Mouse (Mus musculus) adrenal gland, adult (tissue): ENCODE data around the gene Lif.

ENCODE experiments used
- DNase-seq, 2 experiments: peaks; one replicate each; pipeline ENCODE4 v3.0.0; 2022 to 2023; ENCODE audit warnings: low spot score in 1 of 2; ENCODE audit not compliant: inconsistent age in 2 of 2

The Lif gene

GRCm38 (mm10) chr11:4260463-4261187, 3.3 kb downstream of the Lif start:
- DNase-seq: peak; percentile 34 to 64

DNA sequence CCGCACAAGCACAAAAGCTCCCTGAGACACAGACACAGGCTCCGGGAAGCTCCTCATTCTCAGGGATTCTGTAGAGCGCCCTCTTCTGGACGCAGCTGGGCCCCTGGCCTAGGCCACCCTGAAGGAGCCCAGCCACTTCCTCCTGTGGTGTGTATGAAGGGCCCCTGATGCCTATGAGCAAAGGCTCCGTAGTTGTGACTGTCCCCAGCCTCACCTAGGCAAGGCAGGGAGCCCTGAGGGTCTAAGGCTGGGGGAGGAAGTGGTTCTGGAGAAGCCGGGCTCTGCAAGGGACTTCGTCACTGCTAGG, 3.8 kb downstream of the Lif start:
- DNase-seq: peak; percentile 62 to 78

- no peak for DNase-seq
Observed at GRCm38 (mm10) chr11:4261969-4262368, 4.6 kb downstream of the Lif start.

DNA sequence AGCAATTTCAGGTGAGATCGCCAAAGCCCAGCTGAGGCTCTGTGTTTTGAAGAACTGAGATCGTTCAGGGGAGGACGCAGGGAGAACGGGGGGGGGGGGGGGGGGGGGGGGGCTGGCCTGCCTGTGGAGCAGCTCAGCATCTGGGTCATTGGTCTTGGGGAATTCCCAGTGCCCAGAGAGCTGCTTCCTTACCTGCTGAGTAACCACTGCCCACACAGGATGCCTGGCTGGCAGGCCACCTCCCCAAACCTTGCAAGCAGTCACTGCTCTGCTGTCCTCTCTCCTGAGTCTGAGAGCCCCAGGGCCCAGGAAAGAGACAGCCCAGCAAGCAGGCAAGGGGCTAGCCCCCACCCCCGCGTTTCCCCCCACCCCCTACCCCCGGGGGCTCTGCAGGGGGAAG, 5.5 kb downstream of the Lif start:
- DNase-seq: no peak

DNA sequence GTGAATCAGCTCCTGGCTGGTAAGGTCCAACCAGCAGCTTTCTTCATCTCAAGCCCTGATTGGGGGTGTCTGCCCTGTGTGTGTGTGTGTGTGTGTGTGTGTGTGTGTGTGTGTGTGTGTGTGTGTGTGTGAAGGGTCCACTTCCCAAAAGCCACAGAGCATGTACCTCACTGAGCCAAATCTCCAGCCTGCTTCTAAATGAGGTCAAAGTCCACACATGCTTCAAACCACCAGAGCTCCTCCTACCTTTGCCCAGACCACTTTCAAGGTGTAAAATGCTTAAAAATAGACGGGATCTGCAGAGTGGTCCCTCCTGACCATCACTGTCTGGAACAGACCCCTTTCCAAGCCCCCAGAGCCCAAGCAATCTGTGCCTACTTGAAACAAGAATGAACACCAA, 5.9 kb downstream of the Lif start:
- DNase-seq: no peak

GRCm38 (mm10) chr11:4264066-4264465, 6.7 kb downstream of the Lif start:
- no peak for DNase-seq

DNA sequence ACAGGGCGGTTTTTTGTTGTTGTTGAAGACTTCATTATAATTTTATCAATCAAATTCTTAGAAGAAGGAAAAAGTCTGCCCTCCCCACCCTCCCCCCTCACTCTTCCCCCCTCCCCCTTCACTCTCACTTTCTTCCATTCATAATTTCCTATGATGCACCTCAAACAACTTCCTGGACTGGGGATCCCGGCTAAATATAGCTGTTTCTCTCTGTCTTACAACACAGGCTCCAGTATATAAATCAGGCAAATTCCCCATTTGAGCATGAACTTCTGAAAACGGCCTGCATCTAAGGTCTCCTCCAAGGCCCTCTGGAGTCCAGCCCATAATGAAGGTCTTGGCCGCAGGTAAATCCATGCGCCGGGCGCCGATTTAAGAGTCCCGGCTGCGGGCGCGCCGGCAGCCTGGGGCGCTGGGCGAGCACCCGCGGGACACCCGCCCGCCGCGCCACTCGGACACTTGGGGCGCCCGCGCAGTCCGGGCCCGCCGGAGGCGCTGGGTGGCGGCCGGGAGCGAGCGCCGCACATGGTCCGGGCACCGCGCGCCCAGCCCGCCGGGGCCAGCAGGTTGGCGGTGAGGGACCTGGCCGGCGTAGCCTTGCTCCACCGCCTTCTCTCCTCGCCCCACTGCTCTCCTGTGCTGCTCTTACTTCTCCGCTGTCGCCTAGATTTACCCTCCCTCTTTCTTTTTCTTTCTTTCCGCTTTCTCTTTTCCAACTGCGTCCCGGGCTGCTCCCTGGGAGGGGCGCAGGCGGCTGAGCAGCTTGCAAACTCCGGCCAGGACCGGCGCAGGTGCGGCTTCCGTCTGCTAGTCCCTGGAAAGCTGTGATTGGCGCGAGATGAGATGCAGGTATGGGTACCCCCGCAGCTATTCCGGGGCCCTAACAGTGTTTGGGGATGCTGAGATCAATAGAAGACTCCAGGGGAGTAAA, 9.2 kb downstream of the Lif start:
- DNase-seq: peak; percentile 75 to 87

DNA sequence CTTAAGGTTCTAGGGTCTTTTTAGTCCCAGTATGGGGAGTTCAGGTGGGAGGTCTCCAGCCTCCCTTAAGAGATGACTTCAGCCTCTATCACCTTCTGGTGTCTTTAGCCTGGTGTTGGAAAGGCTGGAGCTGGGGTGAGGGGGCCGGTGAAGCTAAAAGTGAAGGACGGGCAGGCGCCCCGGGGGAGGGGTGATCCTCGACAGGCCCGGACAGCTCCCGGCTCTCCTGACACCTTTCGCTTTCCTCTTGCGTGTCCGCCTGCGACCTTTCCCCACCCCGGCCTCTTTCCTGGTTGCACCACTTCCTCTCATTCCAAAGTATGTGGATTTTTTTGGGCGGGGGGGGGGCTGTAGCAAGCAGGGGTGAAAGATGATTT, 9.8 kb downstream of the Lif start:
- DNase-seq: no peak

- DNase-seq: no peak
Observed at GRCm38 (mm10) chr11:4268500-4268899, 11.1 kb downstream of the Lif start.

- DNase-seq: no peak
Observed at GRCm38 (mm10) chr11:4270744-4271459, 13.5 kb downstream of the Lif start.

GRCm38 (mm10) chr11:4271544-4271943, 14.2 kb downstream of the Lif start:
- DNase-seq: no peak

DNA sequence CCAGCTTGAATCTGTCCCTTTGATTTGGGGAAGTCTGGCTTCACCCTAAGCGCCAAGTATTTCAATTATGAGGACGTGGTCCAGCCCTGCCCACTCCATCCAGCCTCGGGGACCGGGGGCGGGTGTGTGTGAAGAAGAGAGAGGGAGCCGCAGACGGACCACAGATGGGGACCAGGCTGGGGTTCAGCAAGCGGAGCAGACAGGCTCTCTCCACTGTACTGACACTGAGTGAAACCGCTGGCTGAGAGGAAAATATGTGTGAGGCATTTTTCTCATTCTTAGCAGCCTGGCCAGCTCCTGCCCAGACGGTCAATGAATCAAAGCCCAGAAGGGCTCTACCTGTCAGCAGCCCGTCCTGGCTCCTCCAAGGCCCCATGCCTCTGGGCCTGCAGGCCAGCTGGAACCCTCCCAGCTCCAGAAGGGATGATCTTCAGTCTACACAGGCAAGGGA, 19.1 kb downstream of the Lif start:
- DNase-seq: no peak

GRCm38 (mm10) chr11:4279909-4280308, 22.6 kb downstream of the Lif start:
- DNase-seq: no peak

DNA sequence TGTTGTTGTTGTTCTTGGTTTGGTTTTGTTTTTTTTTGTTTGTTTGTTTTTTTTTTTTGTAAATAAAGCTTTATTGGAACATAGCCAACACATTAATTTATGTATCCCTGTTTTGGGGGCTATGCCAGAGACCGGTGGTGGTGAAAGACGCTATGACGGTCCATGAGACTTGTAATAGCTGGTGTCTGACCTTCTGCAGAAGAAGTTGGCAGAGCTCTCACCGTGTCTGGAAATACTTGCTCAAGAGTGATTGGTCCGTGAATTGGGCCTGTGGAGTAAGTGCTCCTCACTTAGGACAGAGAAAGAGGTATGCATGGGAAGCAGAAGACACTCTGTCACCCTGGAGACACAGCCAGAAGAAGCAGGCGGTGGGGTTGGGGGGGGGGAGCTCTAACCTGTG, 24.5 kb downstream of the Lif start:
- DNase-seq: no peak

GRCm38 (mm10) chr11:4283627-4284026, 26.3 kb downstream of the Lif start:
- no peak for DNase-seq

- DNase-seq: no peak
Observed at GRCm38 (mm10) chr11:4289280-4289679, 31.9 kb downstream of the Lif start.

DNA sequence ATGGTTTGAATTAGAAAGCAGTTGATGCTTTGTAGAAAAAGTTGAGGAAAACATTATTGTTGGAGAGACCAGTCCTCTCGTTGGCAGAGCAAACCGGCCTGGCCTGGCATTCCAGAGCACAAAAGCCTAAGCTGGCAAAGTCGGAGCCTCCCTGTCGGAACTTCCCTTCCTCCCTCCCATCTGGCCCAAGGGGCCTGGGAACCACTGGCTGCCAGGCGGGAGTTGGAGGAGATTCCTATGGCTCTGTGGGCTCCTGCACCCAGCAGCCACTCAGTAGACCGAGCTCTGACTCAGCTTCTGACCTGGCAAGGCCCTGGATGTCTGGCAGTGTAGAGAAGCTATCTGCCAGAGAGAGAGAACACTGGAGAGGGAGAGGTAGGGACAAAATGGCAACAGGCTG, 34.3 kb downstream of the Lif start:
- DNase-seq: peak; percentile 66 to 77

GRCm38 (mm10) chr11:4292224-4292887, 35.0 kb downstream of the Lif start:
- no peak for DNase-seq

- DNase-seq: no peak
Observed at GRCm38 (mm10) chr11:4292888-4293247, 35.5 kb downstream of the Lif start.

GRCm38 (mm10) chr11:4293481-4293880, 36.1 kb downstream of the Lif start:
- no peak for DNase-seq

- DNase-seq: no peak
Observed at GRCm38 (mm10) chr11:4294047-4294446, 36.7 kb downstream of the Lif start.
